Mouse (Mus musculus) midbrain, embryonic 13.5 days (tissue): ENCODE measurements around the gene Pkp4. TPM values are rescaled to one million over a fixed set of nuclear protein-coding genes. Genes with fewer than 3 reads are reported as not detected.
"Not testable (repeated sequence)": the region's sequence is repeated elsewhere in the genome, so short reads cannot be mapped to it uniquely, and the experiment has no call there.

Source experiments
- ATAC-seq: fragments of 200-750 bp; cut with Nextera tagmentation; 2 replicates; pipeline ENCODE4 v1.8.0; 2017; ENCODE audit warnings: mild to moderate bottlenecking, moderate TSS enrichment, moderate library complexity
- H3K27ac ChIP-seq: fragments of 300-500 bp; sonication (generic); 2 replicates; pipeline ENCODE4 v1.5.1; 2015; ENCODE audit warnings: inconsistent platforms, mild to moderate bottlenecking, moderate library complexity
- H3K27me3 ChIP-seq: fragments of 300-500 bp; sonication (generic); 2 replicates; pipeline ENCODE4 v1.6.1; 2015; ENCODE audit warnings: mild to moderate bottlenecking, inconsistent platforms
- H3K36me3 ChIP-seq: fragments of 300-500 bp; sonication (generic); 2 replicates; pipeline ENCODE4 v1.6.1; 2015; ENCODE audit warnings: mild to moderate bottlenecking, inconsistent platforms
- H3K4me1 ChIP-seq: fragments of 300-500 bp; sonication (generic); replicated peaks from 2 replicates; pipeline ENCODE4 v1.6.1; 2015; ENCODE audit warnings: inconsistent platforms
- H3K4me2 ChIP-seq: fragments of 300-500 bp; sonication (generic); replicated peaks from 2 replicates; pipeline ENCODE4 v1.6.1; 2015; ENCODE audit warnings: moderate library complexity, mild to moderate bottlenecking, inconsistent platforms
- H3K4me3 ChIP-seq: fragments of 300-500 bp; sonication (generic); replicated peaks from 2 replicates; pipeline ENCODE4 v1.5.1; 2015; ENCODE audit warnings: mild to moderate bottlenecking, inconsistent platforms
- H3K9ac ChIP-seq: fragments of 300-500 bp; sonication (generic); replicated peaks from 2 replicates; pipeline ENCODE4 v1.6.1; 2015; ENCODE audit warnings: mild to moderate bottlenecking, inconsistent platforms
- H3K9me3 ChIP-seq: fragments of 300-500 bp; sonication (generic); 2 replicates; pipeline ENCODE4 v1.6.1; 2016; ENCODE audit warnings: mild to moderate bottlenecking, inconsistent platforms
- WGBS: fragments of 180-500 bp; shearing (Covaris S2); methylation state at CpG from one replicate; pipeline ENCODE4 v1.1.7; 2015; 5-methylcytosine and 5-hydroxymethylcytosine counted together
- polyA plus RNA-seq: library from polyadenylated mRNA; unstranded; fragments of >200 nt; fragmentation: Nextera tagmentation; extraction: Ambion mirVana; gene quantifications from 2 replicates; pipeline ENCODE4 v1.2.1, GENCODE M21; 2015

The Pkp4 gene
- polyA plus RNA-seq, 1 experiment from 2014 or later: 17.4 TPM

DNA sequence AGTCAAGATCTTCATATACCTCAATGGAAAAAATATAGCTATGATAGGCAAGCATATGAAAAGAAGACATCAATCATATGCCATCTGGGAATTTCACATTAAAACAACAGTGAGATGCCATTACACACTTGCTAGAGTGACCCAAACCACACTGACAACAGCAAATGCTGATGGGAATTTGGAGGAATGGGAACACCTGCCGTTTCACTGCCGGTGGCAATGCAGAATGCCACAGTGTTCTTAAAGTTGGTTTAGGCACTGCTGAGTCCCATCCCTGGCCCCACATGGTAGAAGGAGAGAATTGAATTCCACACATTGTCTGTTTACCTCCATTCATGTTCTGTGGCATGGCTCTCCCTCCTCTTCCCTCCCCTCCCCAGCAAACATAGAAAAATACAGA lies 212.5 kb downstream of the Pkp4 start:
- H3K27me3 ChIP-seq: no peaks in the 10 kb centered on the region
- no peak overlapping the region for H3K27ac ChIP-seq
- H3K9ac ChIP-seq: no peak overlapping the region
- H3K4me3 ChIP-seq: no peak overlapping the region
- ATAC-seq: no peak
- H3K4me1 ChIP-seq: no peaks in the 10 kb centered on the region
- 87% methylated on average over 2 of the region's 2 CpGs for WGBS
- no peak overlapping the region for H3K4me2 ChIP-seq
- no peaks in the 10 kb centered on the region for H3K9me3 ChIP-seq
- H3K36me3 ChIP-seq: no peaks in the 10 kb centered on the region

DNA sequence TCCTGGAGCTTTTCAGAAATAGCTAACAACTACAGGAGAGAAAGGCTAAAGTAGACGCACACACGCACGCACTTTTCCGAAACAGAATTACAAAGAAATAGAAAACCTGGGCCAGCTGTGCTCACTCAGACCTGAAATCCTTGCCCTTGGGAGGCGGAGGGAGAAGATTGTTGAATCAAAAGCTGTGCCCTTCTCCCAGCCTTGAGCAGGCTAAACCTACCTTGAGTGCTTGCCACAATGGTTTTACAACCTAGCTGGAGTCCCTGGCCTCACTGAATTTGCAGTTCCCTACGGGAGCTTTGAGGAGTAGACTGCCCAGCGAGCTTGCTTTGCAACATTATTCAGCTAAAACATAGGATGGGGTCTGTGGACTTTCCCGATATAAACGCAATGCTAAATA lies 217.4 kb downstream of the Pkp4 start:
- no peak overlapping the region for H3K9ac ChIP-seq
- no peaks in the 10 kb centered on the region for H3K36me3 ChIP-seq
- WGBS: 88% methylated on average over 9 of the region's 9 CpGs
- no peaks in the 10 kb centered on the region for H3K27me3 ChIP-seq
- no peaks in the 10 kb centered on the region for H3K9me3 ChIP-seq
- no peaks in the 10 kb centered on the region for H3K4me1 ChIP-seq
- no peak overlapping the region for H3K4me3 ChIP-seq
- no peak overlapping the region for H3K27ac ChIP-seq
- H3K4me2 ChIP-seq: no peak overlapping the region
- no peak for ATAC-seq

DNA sequence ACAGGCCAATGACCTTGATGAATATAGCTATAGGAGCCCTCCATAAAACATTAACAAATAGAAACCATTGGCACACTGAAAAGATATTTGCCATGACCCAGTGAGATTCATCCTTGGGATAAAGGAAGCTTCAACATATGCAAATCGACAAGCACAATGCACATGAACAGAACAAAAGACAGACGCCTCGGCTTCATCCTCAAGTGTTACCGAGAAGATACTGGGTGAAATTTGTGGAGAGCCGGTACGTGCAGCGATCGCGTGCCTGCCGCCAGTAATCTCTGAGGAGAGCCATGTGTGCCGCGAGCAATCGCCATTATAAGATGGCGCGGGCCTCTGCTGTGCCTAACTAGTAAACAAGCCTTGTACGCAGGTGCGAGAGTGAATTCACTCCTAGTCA lies 218.2 kb downstream of the Pkp4 start:
- 93% methylated on average over 17 of the region's 17 CpGs for WGBS
- not testable (repeated sequence) for H3K4me1 ChIP-seq, H3K27ac ChIP-seq, H3K4me2 ChIP-seq, H3K9ac ChIP-seq, H3K9me3 ChIP-seq, ATAC-seq, H3K4me3 ChIP-seq, H3K36me3 ChIP-seq, H3K27me3 ChIP-seq

DNA sequence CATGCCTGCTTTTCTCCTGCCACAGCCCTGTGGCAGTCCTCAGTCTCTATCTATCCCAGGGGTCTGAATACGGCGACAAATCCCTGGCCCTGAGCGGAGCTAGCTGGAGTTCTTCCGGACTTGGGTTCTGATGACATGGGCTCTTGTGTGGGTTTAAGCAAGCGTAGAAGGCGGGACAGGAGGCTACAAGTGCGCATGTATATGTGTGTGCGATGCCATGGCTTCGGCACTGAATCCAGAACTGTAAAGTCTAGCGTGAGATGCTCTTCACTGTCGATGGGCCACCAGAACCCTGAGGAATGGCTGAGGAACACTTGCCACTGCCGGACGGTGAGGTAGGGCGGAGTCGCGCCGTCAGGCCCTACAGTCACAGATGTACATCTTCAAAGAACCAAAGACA lies 222.6 kb downstream of the Pkp4 start:
- Histone ChIP-seq H3K27me3 (no peaks in the 10 kb centered on the region), H3K36me3 (no peaks in the 10 kb centered on the region), H3K4me3 (no peak overlapping the region), H3K4me1 (no peaks in the 10 kb centered on the region), H3K9ac (no peak overlapping the region), H3K4me2 (no peak overlapping the region), H3K9me3 (no peaks in the 10 kb centered on the region), H3K27ac (no peak overlapping the region)
- ATAC-seq: no peak
- WGBS: 96% methylated on average over 17 of the region's 17 CpGs

DNA sequence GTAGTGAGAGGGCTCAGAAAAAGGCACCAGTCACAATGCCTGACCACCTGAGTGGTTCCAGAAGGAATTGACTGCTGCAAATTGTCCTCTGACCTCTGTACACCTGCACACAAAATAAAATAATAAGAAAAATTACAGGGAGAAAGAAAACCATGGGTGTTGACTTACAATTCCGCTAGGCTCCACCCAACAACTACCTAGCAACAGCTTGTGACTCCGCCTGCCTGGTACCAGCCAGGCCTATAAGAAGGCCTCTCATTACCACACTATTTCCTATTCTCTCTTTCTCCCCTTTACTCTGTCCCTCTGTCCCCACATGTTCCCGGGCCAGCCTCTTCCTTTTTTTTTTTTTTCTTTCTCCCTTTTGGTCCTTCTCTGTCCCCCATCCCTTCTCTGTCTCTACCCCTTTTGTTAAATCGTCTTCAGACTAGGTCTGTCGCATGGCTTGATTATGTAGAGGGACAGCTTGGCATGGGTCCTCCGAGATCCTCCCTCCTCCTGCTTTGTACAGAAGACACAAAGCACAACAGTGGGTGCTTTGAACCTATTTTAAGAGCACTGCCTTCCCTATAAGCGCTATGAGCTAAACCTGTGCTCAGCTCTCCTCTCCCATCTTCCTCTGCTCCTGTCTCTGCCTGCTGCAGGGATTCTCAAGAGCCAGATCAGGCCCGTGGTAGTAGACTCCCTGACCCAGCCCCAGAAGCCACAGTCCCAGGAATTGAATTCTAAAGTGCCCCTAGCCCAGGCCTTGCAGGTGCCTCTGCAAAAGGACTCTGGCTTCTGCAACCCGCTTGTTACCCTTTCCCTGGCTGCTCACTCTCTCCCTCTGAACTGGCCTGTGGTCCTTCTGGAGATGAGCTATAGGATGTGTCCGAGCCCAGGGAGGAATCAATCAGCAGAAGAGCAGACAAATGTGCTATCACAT lies 223.5 kb downstream of the Pkp4 start:
- WGBS: 82% methylated on average over 10 of the region's 10 CpGs
- Histone ChIP-seq H3K4me2 (no peak overlapping the region), H3K27me3 (no peaks in the 10 kb centered on the region), H3K9me3 (no peaks in the 10 kb centered on the region), H3K27ac (no peak overlapping the region), H3K4me3 (no peak overlapping the region), H3K4me1 (no peaks in the 10 kb centered on the region), H3K36me3 (no peaks in the 10 kb centered on the region), H3K9ac (no peak overlapping the region)
- ATAC-seq: no peak

DNA sequence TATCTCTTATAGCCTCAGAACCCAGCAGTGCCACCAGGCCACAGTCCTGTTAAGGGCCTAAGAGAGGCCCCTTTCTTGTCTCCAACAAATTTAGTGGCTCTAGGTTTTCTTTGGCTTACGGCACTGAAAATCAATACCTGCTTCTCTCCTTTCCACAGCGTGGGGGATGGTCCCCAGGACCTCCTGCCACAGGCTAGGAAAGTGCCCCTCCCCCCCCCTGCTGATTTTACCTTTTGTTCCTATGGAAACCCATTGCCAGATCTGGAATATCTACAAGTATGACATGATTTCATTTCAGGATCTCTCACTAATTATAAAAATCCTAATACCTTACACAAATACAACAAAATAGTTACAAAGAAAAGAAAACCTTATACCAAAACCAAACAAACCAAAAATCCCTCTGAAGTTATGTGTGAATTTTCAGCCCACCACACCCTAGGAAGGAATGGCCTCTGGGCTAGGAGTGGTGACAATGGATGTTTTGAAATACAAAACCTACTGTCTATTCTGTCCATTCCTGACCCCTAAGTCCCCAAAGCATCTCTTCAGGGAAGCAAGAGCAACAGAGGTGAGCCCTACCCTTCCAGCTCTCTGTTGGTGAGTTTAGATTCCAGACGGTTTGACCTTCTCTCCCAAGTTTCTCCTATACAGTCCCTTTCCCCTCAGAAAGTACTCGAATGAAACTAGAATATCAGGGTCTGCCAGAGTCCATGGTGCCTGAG lies 224.7 kb downstream of the Pkp4 start:
- Histone ChIP-seq H3K27me3 (no peaks in the 10 kb centered on the region), H3K27ac (no peak overlapping the region), H3K4me2 (no peak overlapping the region), H3K36me3 (no peaks in the 10 kb centered on the region), H3K9ac (no peak overlapping the region), H3K4me3 (no peak overlapping the region), H3K4me1 (no peaks in the 10 kb centered on the region), H3K9me3 (no peaks in the 10 kb centered on the region)
- ATAC-seq: no peak
- WGBS: 68% methylated on average over 4 of the region's 4 CpGs

DNA sequence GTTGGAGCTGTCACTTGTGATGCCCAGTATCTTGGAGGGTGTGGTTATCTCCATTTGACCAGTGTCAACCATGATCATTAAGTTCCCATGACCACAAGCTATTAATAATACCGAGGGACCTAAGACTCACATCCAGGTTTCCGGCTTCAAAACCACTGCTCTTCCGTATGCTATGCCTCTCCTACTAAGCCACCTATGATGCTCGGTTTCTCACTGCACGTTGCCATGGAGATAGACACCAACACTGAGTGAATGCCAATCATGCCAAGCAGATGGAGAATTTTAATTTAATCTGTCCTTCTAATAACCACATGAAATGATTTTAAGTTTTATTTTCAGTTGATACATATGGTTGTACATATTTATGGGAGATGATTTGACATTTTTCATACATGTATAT lies 229.3 kb downstream of the Pkp4 start:
- Histone ChIP-seq H3K27ac (no peak overlapping the region), H3K4me3 (no peak overlapping the region), H3K4me1 (no peaks in the 10 kb centered on the region), H3K27me3 (no peaks in the 10 kb centered on the region), H3K9me3 (no peaks in the 10 kb centered on the region), H3K9ac (no peak overlapping the region), H3K36me3 (no peaks in the 10 kb centered on the region), H3K4me2 (no peak overlapping the region)
- 84% methylated on average over 5 of the region's 5 CpGs for WGBS
- no peak for ATAC-seq

DNA sequence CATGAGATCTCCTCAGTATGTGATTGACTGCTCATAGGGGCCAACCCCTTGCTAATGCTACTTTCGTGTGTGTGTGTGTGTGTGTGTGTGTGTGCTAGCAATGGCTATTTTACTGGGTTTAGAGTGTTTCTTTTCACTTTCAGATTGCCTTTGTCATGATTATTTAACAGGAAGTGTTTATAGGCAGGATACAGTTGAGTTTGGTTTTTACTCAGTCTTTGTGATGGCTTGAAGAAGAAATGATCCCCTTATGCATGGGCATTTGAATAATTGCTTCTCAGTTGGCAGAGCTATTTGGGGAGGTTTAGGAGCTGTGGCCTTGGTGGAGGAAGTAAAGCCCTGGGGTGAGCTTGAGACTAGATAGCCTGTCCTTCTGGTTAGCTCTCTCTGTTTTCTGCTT lies 232.5 kb downstream of the Pkp4 start:
- Histone ChIP-seq H3K4me2 (no peak overlapping the region), H3K9ac (no peak overlapping the region), H3K36me3 (no peaks in the 10 kb centered on the region), H3K4me1 (no peaks in the 10 kb centered on the region), H3K4me3 (no peak overlapping the region), H3K27ac (no peak overlapping the region), H3K9me3 (no peaks in the 10 kb centered on the region), H3K27me3 (no peaks in the 10 kb centered on the region)
- ATAC-seq: no peak
- WGBS: 92% methylated on average over 1 of the region's 1 CpGs

DNA sequence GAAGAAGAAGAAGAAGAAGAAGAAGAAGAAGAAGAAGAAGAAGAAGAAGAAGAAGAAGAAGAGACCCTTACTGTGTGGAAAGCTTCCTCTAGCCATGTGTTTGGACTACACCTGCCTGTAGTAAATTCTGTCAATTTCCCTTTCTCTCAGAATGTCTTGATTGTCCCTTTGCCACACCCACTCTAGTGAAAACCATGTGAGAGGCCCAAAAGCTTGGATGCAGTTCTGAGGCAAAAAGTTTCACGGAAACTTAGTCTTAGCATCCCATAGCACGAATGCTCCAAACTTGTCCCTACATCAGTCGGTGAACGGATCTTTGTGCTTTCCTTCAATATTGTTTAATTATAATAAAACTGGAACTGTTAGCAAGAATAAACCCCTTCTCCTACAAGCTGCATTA lies 234.0 kb downstream of the Pkp4 start:
- Histone ChIP-seq H3K4me1 (no peaks in the 10 kb centered on the region), H3K9ac (no peak overlapping the region), H3K9me3 (no peaks in the 10 kb centered on the region), H3K27me3 (no peaks in the 10 kb centered on the region), H3K4me3 (no peak overlapping the region), H3K4me2 (no peak overlapping the region), H3K27ac (no peak overlapping the region), H3K36me3 (no peaks in the 10 kb centered on the region)
- no peak for ATAC-seq
- WGBS: 96% methylated on average over 4 of the region's 4 CpGs

DNA sequence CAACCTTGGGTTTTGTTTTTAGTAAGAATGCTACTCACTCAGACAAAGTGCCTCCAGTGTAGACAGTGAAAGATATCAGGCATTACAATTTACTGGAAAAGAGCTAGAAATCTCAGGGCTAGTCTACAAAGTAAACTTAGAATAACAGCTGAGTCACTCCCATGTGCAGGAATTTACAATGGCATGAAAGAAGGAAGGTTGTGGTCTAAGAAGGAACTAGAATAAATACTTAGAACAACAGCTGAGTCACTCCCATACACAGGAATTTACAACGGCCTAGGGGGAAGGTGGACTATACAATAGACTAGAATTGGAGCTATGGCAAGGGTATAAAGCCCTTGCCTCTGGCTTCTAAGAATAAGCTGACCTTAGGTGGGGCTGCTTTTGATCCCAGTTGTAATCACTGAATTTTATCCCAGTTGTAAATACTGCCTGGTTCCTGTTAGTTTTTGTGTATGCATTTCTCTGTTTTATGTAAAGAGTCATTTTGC lies 234.6 kb downstream of the Pkp4 start:
- H3K9me3 ChIP-seq, H3K9ac ChIP-seq, ATAC-seq, H3K27me3 ChIP-seq, H3K4me3 ChIP-seq, H3K36me3 ChIP-seq, H3K27ac ChIP-seq, H3K4me2 ChIP-seq, H3K4me1 ChIP-seq: not testable (repeated sequence)
- WGBS: 80% methylated on average over 1 of the region's 1 CpGs

DNA sequence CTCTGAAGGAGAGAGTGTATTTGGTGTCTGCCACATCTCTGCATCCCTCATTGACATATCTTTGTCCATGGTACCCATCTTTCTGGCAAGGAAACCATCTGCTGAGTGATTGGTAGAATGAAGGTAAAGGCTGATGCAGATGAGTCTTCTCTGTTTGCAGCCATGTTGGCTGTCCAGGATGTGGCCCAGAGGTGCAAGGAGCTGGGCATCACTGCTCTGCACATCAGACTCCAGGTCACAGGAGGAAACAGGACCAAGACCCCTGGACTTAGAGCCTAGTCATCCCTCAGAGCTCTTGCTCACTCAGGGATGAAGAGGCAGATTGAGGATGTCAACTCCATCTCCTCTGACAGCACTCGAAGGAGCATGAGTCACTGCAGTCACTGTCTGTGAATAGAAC lies 235.9 kb downstream of the Pkp4 start:
- Histone ChIP-seq H3K4me2 (no peak overlapping the region), H3K4me3 (no peak overlapping the region), H3K36me3 (no peaks in the 10 kb centered on the region), H3K27ac (no peak overlapping the region), H3K27me3 (no peaks in the 10 kb centered on the region), H3K4me1 (no peaks in the 10 kb centered on the region), H3K9me3 (no peaks in the 10 kb centered on the region), H3K9ac (no peak overlapping the region)
- ATAC-seq: no peak
- 78% methylated on average over 1 of the region's 1 CpGs for WGBS

DNA sequence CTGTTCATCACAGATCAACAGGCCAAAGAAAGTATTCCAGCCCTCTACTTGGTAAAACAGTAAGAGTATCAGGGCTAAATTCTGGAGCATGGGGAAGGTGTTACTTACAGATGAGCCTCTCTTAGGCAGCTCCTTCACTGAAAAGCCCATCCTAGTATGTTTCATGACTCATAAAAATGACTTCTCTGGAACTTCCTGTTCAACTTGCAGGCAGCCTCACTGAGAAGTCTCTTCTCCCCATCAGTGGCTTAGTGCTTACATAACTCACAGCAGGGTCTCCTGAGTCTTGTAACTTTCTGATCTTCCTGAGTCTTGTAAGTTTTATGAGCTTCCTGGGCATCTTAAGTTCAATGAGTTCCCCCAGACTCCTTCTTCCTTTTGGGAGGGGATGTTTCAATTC lies 236.9 kb downstream of the Pkp4 start:
- Histone ChIP-seq H3K4me2 (no peak overlapping the region), H3K4me3 (no peak overlapping the region), H3K27ac (no peak overlapping the region), H3K9ac (no peak overlapping the region), H3K36me3 (no peaks in the 10 kb centered on the region), H3K9me3 (no peaks in the 10 kb centered on the region), H3K4me1 (no peaks in the 10 kb centered on the region), H3K27me3 (no peaks in the 10 kb centered on the region)
- no peak for ATAC-seq
